Mouse (Mus musculus) embryonic facial prominence, embryonic 13.5 days (tissue): ENCODE results near the gene Lamp5. TPM values are rescaled to one million over a fixed set of nuclear protein-coding genes. Genes with fewer than 3 reads are reported as not detected.

Source experiments
- ATAC-seq: fragments of 200-750 bp; cut with Nextera tagmentation; 2 replicates; pipeline ENCODE4 v1.8.0; 2017; ENCODE audit warnings: low read depth; ENCODE audit not compliant: insufficient number of reproducible peaks, insufficient read depth, low FRiP score, low TSS enrichment
- H3K27ac ChIP-seq: fragments of 300-500 bp; sonication (generic); 2 replicates; pipeline ENCODE4 v1.5.1; 2015; ENCODE audit warnings: moderate library complexity, mild to moderate bottlenecking, inconsistent platforms
- H3K27me3 ChIP-seq: fragments of 300-500 bp; sonication (generic); 2 replicates; pipeline ENCODE4 v1.6.1; 2015; ENCODE audit warnings: mild to moderate bottlenecking, inconsistent platforms
- H3K36me3 ChIP-seq: fragments of 300-500 bp; sonication (generic); 2 replicates; pipeline ENCODE4 v1.6.1; 2015; ENCODE audit warnings: mild to moderate bottlenecking, inconsistent platforms
- H3K4me1 ChIP-seq: fragments of 300-500 bp; sonication (generic); 2 replicates; pipeline ENCODE4 v1.6.1; 2015; ENCODE audit warnings: inconsistent platforms
- H3K4me2 ChIP-seq: fragments of 300-500 bp; sonication (generic); 2 replicates; pipeline ENCODE4 v1.6.1; 2015; ENCODE audit warnings: moderate library complexity, mild to moderate bottlenecking, inconsistent platforms
- H3K4me3 ChIP-seq: fragments of 300-500 bp; sonication (generic); 2 replicates; pipeline ENCODE4 v1.5.1; 2015; ENCODE audit warnings: mild to moderate bottlenecking, inconsistent platforms
- H3K9ac ChIP-seq: fragments of 300-500 bp; sonication (generic); 2 replicates; pipeline ENCODE4 v1.6.1; 2015; ENCODE audit warnings: mild to moderate bottlenecking, inconsistent platforms
- H3K9me3 ChIP-seq: fragments of 300-500 bp; sonication (generic); 2 replicates; pipeline ENCODE4 v1.6.1; 2016; ENCODE audit warnings: inconsistent platforms
- WGBS: fragments of 180-500 bp; shearing (Covaris S2); methylation state at CpG from one replicate; pipeline ENCODE4 v1.1.7; 2015; ENCODE audit warnings: mixed read lengths; 5-methylcytosine and 5-hydroxymethylcytosine counted together
- polyA plus RNA-seq: library from polyadenylated mRNA; unstranded; fragments of >200 nt; fragmentation: Nextera tagmentation; extraction: Ambion mirVana; gene quantifications from 2 replicates; pipeline ENCODE4 v1.2.1, GENCODE M21; 2015

Lamp5 gene
- 0.47 and 1.8 TPM in 2 replicates for polyA plus RNA-seq

DNA sequence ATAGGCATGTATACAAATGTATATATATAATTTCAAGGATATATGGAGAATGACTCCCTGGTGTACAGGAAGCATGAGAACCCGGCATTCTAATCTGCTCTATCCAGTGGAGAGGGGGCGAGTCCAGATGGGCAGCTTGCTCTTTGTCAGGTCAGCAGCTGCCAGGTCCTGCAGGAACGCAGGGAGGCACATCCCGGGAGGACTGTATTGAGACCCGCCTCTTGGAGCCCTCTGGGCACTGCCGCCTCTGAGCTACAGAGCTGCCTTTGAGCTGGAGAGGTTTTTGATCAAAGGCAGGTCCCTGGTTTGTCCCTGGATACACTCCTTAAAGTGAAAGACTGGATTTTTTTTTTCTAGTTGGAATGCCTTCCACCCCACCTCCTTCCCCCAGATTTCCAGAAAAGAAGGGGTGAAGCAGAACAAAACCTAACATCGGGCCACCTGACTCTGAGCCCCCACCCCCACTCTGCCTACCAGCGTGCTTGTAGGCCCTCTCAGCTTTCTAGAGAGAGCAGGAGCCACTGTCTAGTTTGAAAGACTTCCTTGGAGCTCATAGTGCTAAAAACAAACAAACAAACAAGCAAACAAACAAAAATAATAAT lies at the start of gene Lamp5:
Gene Lamp5 (plus strand): TSS at position 552 of the 602 bp plus-strand sequence.
- H3K27me3 ChIP-seq: peaks cover 13% of the 10 kb centered on the region
- H3K36me3 ChIP-seq: no peaks in the 10 kb centered on the region
- H3K9ac ChIP-seq: no peak within 1 kb of the TSS
- H3K4me2 ChIP-seq: peak within 1 kb of the TSS; percentile 63
- WGBS: 1% methylated on average over 8 of the region's 8 CpGs
- no peak within 1 kb of the TSS for H3K27ac ChIP-seq
- no peaks in the 10 kb centered on the region for H3K9me3 ChIP-seq
- peak within 1 kb of the TSS; percentile 33 for H3K4me3 ChIP-seq
- no peak for ATAC-seq
- peaks cover 15% of the 10 kb centered on the region for H3K4me1 ChIP-seq

- H3K9ac ChIP-seq: no peak overlapping the region
- H3K36me3 ChIP-seq: no peaks in the 10 kb centered on the region
- no peak for ATAC-seq
- 78% methylated on average over 1 of the region's 1 CpGs for WGBS
- no peak overlapping the region for H3K4me2 ChIP-seq
- no peaks in the 10 kb centered on the region for H3K9me3 ChIP-seq
- no peaks in the 10 kb centered on the region for H3K27me3 ChIP-seq
- no peak overlapping the region for H3K27ac ChIP-seq
- no peak overlapping the region for H3K4me3 ChIP-seq
- H3K4me1 ChIP-seq: no peaks in the 10 kb centered on the region
These were observed 48.2 kb upstream of the Lamp5 start for GRCm38 (mm10) chr2:136003836-136004235.

- Histone ChIP-seq H3K4me1 (no peaks in the 10 kb centered on the region), H3K9ac (no peak overlapping the region), H3K4me2 (no peak overlapping the region), H3K4me3 (no peak overlapping the region), H3K9me3 (no peaks in the 10 kb centered on the region), H3K27me3 (no peaks in the 10 kb centered on the region), H3K36me3 (no peaks in the 10 kb centered on the region), H3K27ac (no peak overlapping the region)
- 92% methylated on average over 5 of the region's 5 CpGs for WGBS
- ATAC-seq: no peak
These were observed 45.8 kb upstream of the Lamp5 start for GRCm38 (mm10) chr2:136006280-136006679.

- H3K27me3 ChIP-seq: no peaks in the 10 kb centered on the region
- H3K4me2 ChIP-seq: no peak overlapping the region
- no peaks in the 10 kb centered on the region for H3K9me3 ChIP-seq
- no peaks in the 10 kb centered on the region for H3K4me1 ChIP-seq
- H3K27ac ChIP-seq: no peak overlapping the region
- H3K4me3 ChIP-seq: no peak overlapping the region
- no peak for ATAC-seq
- no peaks in the 10 kb centered on the region for H3K36me3 ChIP-seq
- H3K9ac ChIP-seq: no peak overlapping the region
- WGBS: 84% methylated on average over 9 of the region's 9 CpGs
These were observed 39.3 kb upstream of the Lamp5 start for GRCm38 (mm10) chr2:136012759-136013158.

DNA sequence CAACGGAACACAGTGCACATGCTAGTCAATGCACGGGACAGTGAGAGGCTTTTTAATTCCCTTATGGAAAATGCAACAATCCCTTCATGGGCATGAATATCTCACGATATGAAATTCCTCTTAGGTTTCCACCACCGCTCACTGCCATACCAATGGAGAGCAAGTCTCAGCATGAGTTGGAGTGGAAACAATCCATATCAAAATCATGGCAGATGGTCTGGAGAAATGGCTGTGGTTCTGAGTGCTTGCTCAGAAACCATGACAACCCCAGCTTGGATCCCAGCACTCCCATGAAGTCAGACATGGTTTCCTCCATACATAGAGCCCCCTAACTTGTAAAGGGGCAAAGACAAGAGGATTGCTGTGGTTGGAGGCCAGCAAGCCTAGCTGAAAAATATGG lies 3.6 kb upstream of the Lamp5 start:
- peaks cover 13% of the 10 kb centered on the region for H3K27me3 ChIP-seq
- no peak for ATAC-seq
- H3K36me3 ChIP-seq: no peaks in the 10 kb centered on the region
- H3K27ac ChIP-seq: no peak overlapping the region
- H3K4me3 ChIP-seq: no peak overlapping the region
- H3K4me2 ChIP-seq: no peak overlapping the region
- no peaks in the 10 kb centered on the region for H3K9me3 ChIP-seq
- H3K9ac ChIP-seq: no peak overlapping the region
- peaks cover 15% of the 10 kb centered on the region for H3K4me1 ChIP-seq
- WGBS: 85% methylated on average over 4 of the region's 4 CpGs

GRCm38 (mm10) chr2:136050793-136051615 lies 1.0 kb upstream of the Lamp5 start:
- no peak for ATAC-seq
- 10% methylated on average over 27 of the region's 27 CpGs for WGBS
- Histone ChIP-seq H3K36me3 (no peaks in the 10 kb centered on the region), H3K4me1 (peaks cover 15% of the 10 kb centered on the region), H3K9ac (no peak overlapping the region), H3K27ac (no peak overlapping the region), H3K27me3 (peaks cover 13% of the 10 kb centered on the region), H3K9me3 (no peaks in the 10 kb centered on the region), H3K4me3 (peak overlapping the region; percentile 33), H3K4me2 (peak overlapping the region; percentile 63)

GRCm38 (mm10) chr2:136057861-136058331 lies 5.9 kb downstream of the Lamp5 start:
- Histone ChIP-seq H3K27me3 (peaks cover 43% of the 10 kb centered on the region), H3K36me3 (no peaks in the 10 kb centered on the region), H3K9me3 (no peaks in the 10 kb centered on the region), H3K9ac (no peak overlapping the region), H3K27ac (no peak overlapping the region), H3K4me1 (peaks cover 24% of the 10 kb centered on the region), H3K4me3 (peak overlapping the region; percentile 41), H3K4me2 (peak overlapping the region; percentile 72)
- WGBS: 2% methylated on average over 19 of the region's 19 CpGs
- ATAC-seq: 0 out of 2 replicates have a peak, but pooled peaks have one; percentile 62

- peaks cover 43% of the 10 kb centered on the region for H3K27me3 ChIP-seq
- H3K9ac ChIP-seq: no peak overlapping the region
- ATAC-seq: no peak
These were observed 6.4 kb downstream of the Lamp5 start for GRCm38 (mm10) chr2:136058398-136058797.

DNA sequence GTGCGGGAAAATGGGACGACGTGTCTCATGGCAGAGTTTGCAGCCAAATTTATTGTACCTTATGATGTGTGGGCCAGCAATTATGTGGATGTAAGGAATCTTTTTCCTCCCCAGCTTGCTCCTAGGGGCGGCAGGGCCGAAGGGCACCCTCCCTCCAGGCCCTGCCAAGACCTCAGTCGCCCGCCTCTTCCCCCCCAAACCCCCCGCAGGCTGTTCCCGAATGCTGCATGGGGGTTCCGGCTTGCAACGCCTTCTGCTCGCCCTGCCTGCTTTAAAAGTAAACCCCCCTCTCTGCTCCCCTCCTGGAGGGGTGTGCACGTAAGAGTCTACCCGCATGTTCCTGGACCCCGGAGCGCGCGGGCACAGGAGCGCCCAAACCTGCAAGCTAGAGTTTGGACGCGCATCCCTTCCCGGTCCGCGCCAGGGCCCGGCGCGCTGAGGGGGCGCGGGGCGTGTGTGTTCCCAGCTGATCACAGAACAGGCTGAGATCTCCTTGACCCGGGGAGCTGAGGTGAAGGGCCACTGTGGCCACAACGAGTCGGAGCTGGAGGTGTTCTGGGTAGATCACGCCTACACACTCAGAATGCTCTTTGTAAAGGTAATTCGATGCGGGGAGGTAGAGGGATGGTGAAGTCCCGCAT lies 7.1 kb downstream of the Lamp5 start:
- Histone ChIP-seq H3K4me1 (peaks cover 24% of the 10 kb centered on the region), H3K4me3 (peak overlapping the region; percentile 41), H3K9me3 (no peaks in the 10 kb centered on the region), H3K27ac (no peak overlapping the region), H3K36me3 (no peaks in the 10 kb centered on the region), H3K4me2 (peak overlapping the region; percentile 72), H3K27me3 (peaks cover 43% of the 10 kb centered on the region), H3K9ac (peak overlapping the region; percentile 44; the same call in 1 of the 2 replicates)
- 1% methylated on average over 37 of the region's 37 CpGs for WGBS
- no peak for ATAC-seq

More at GRCm38 (mm10) chr2:136058398-136058797, 6.4 kb downstream of the Lamp5 start:
- WGBS: 0% methylated on average over 7 of the region's 7 CpGs
- H3K4me3 ChIP-seq: peak overlapping the region; percentile 41
- no peak overlapping the region for H3K27ac ChIP-seq
- H3K4me2 ChIP-seq: peak overlapping the region; percentile 72
- no peaks in the 10 kb centered on the region for H3K9me3 ChIP-seq
- H3K4me1 ChIP-seq: peaks cover 24% of the 10 kb centered on the region
- H3K36me3 ChIP-seq: no peaks in the 10 kb centered on the region

GRCm38 (mm10) chr2:136064356-136064755 lies 12.3 kb downstream of the Lamp5 start:
- 77% methylated on average over 1 of the region's 1 CpGs for whole genome bisulfite sequencing

DNA sequence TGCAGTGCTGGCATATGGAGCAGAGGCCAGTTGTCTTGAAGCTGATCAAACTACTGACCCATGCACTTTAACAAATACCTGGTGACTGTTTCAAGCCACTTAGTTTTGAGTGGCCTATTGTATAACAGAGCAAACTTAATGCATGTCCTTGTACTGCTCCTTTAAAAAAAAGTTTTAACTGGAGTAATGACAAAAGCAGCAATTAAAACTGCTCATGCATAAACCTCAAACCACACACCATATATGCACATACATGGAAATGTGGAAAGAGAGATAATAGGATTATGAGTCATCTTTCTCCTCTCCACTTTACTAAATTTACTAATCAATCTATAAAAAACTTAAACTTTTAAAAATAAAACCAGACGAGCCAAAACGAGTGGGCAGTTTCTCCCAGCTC lies 43.9 kb downstream of the Lamp5 start:
- Histone ChIP-seq H3K9me3 (no peaks in the 10 kb centered on the region), H3K4me3 (no peak overlapping the region), H3K4me1 (no peaks in the 10 kb centered on the region), H3K27me3 (no peaks in the 10 kb centered on the region), H3K27ac (no peak overlapping the region), H3K4me2 (no peak overlapping the region), H3K9ac (no peak overlapping the region), H3K36me3 (no peaks in the 10 kb centered on the region)
- WGBS: 52% methylated on average over 2 of the region's 2 CpGs
- no peak for ATAC-seq

More at GRCm38 (mm10) chr2:136064356-136064755, 12.3 kb downstream of the Lamp5 start:
- no peak overlapping the region for H3K9ac ChIP-seq
- H3K4me2 ChIP-seq: no peak overlapping the region
- H3K4me1 ChIP-seq: peaks cover 9% of the 10 kb centered on the region
- peaks cover 21% of the 10 kb centered on the region for H3K27me3 ChIP-seq
- H3K4me3 ChIP-seq: no peak overlapping the region
- no peaks in the 10 kb centered on the region for H3K36me3 ChIP-seq
- no peak for ATAC-seq
- no peak overlapping the region for H3K27ac ChIP-seq
- no peaks in the 10 kb centered on the region for H3K9me3 ChIP-seq
